8 mouse cellular contexts compared by ENCODE assay signal in the genomic region with DNA sequence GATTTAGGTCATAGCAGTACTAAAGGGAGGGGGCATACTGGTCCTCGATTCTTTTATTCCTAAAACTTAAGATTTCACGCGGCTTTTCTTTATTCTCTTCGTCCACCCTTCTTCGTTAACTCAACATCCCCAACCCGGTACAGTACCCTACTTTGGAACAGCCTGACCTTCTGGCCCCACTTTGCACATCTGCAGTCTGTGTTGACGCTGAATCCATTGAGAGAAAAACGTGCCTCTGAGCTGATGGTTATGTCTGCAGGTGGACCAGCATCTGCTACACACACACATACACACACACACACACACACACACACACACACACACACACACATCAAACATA. TPM values are rescaled to one million over a fixed set of nuclear protein-coding genes. Genes with fewer than 3 reads are reported as not detected.
DNase-seq lines count a peak whose midpoint lies in the region; ATAC-seq and TF ChIP-seq lines count a peak whose summit lies in the region.

No protein-coding gene starts in this region.

- H3K9ac ChIP-seq in heart, adult 2 months (ENCODE audit: low read depth, low read length): peak overlapping the region; percentile 66
- H3K9ac ChIP-seq in liver, embryonic 11.5 days (ENCODE audit: low read depth, low read length): peak overlapping the region; percentile 57; the same call in 1 of the 2 replicates
- H3K9ac ChIP-seq in stomach, embryonic 16.5 days (ENCODE audit: low read length): peak overlapping the region; percentile 84

- H3K4me3 ChIP-seq in heart, adult 2 months: peak overlapping the region; percentile 74
- H3K4me3 ChIP-seq in liver, embryonic 11.5 days (ENCODE audit: low read depth, low read length): peak overlapping the region; percentile 69
- peak overlapping the region; percentile 78 for H3K4me3 ChIP-seq in stomach, embryonic 16.5 days (replicated peaks; ENCODE audit: low read length)

- no peaks in the 10 kb centered on the region for H3K36me3 ChIP-seq in heart, adult 2 months (ENCODE audit: control insufficient read depth, insufficient read depth, low read length)
- no peaks in the 10 kb centered on the region for H3K36me3 ChIP-seq in liver, embryonic 11.5 days (ENCODE audit: control insufficient read depth, insufficient read depth, low read length)
- no peaks in the 10 kb centered on the region for H3K36me3 ChIP-seq in stomach, embryonic 16.5 days (ENCODE audit: control insufficient read depth, insufficient read depth, low read length)

- WGBS in heart, adult 2 months: 2% methylated on average over 8 of the region's 8 CpGs
- WGBS in liver, embryonic 11.5 days: 4% methylated on average over 8 of the region's 8 CpGs
- under 1% methylated on average over 8 of the region's 8 CpGs for WGBS in stomach, embryonic 16.5 days

- no peak for TF ChIP-seq EP300 in heart, adult 2 months (IDR thresholded peaks at IDR 0.05; ENCODE audit: insufficient read depth, low read depth, low read length)

- no peaks in the 10 kb centered on the region for H3K79me2 ChIP-seq in heart, adult 2 months (replicated peaks; ENCODE audit: control insufficient read depth, insufficient read depth, low read length)

- no peak for TF ChIP-seq POLR2A in heart, adult 2 months (IDR thresholded peaks at IDR 0.05; ENCODE audit: insufficient read depth, low read depth, low read length)

- intact Hi-C loops in heart, adult 2 months (cut with DNase I): no loop called here
- intact Hi-C loops in heart, postnatal 25 days (cut with DNase I): loop anchor here (10.0 kb wide), 1 partner anchor 300 kb away; no protein-coding TSS in a partner anchor

- H3K27me3 ChIP-seq in heart, adult 2 months (ENCODE audit: control insufficient read depth, insufficient read depth, low read length): no peaks in the 10 kb centered on the region
- H3K27me3 ChIP-seq in liver, embryonic 11.5 days (replicated peaks; ENCODE audit: control insufficient read depth, insufficient read depth, low read length): peaks cover 24% of the 10 kb centered on the region
- no peaks in the 10 kb centered on the region for H3K27me3 ChIP-seq in stomach, embryonic 16.5 days (ENCODE audit: control insufficient read depth, insufficient read depth, low read length)

- peak overlapping the region; percentile 84 for H3K4me2 ChIP-seq in liver, embryonic 11.5 days
- peak overlapping the region; percentile 76 for H3K4me2 ChIP-seq in stomach, embryonic 16.5 days (ENCODE audit: low read depth, low read length)

- H3K27ac ChIP-seq in heart, adult 2 months: peak overlapping the region; percentile 6; the same call in 1 of the 2 replicates
- H3K27ac ChIP-seq in liver, embryonic 11.5 days (ENCODE audit: low read depth, low read length): no peak overlapping the region
- H3K27ac ChIP-seq in stomach, embryonic 16.5 days (ENCODE audit: low read length): no peak overlapping the region

- no peak for ATAC-seq in liver, embryonic 11.5 days (replicated peaks; ENCODE audit: low FRiP score)
- no peak for ATAC-seq in stomach, embryonic 16.5 days (ENCODE audit: insufficient read depth, low FRiP score)

- no peaks in the 10 kb centered on the region for H3K9me3 ChIP-seq in liver, embryonic 11.5 days (ENCODE audit: control insufficient read depth, low read length)
- no peaks in the 10 kb centered on the region for H3K9me3 ChIP-seq in stomach, embryonic 16.5 days (replicated peaks; ENCODE audit: control insufficient read depth, low read length)

- no peak for TF ChIP-seq CTCF in heart, adult 2 months (IDR thresholded peaks at IDR 0.05)

- H3K4me1 ChIP-seq in heart, adult 2 months (ENCODE audit: control insufficient read depth, insufficient read depth, low read length): peaks cover 1% of the 10 kb centered on the region; the same call in 1 of the 2 replicates
- H3K4me1 ChIP-seq in liver, embryonic 11.5 days (replicated peaks; ENCODE audit: control insufficient read depth, insufficient read depth, low read length): peaks cover 3% of the 10 kb centered on the region; the same call in 1 of the 2 replicates
- no peaks in the 10 kb centered on the region; the same call in 1 of the 2 replicates for H3K4me1 ChIP-seq in stomach, embryonic 16.5 days (ENCODE audit: control insufficient read depth, insufficient read depth, low read length)

- no peak for DNase-seq in heart, adult 2 months
- DNase-seq in heart, postnatal 25 days (ENCODE audit: low spot score): no peak
- DNase-seq in retina, postnatal 7 days (ENCODE audit: low read depth, low spot score): peak; percentile 5
- no peak for DNase-seq in retina, postnatal 1 day
- no peak for DNase-seq in liver, embryonic 11.5 days (ENCODE audit: low spot score)
- no peak for DNase-seq in cerebellum, postnatal 14 days
- DNase-seq in thymus, postnatal 4 days: no peak

RNA-seq across cellular contexts. Expression of a gene that starts 1.5 kb away (rescaled TPM):
- total RNA-seq in heart, adult 2 months (2021): 1 to 10 TPM; 6.4 to 6.9 TPM
- polyA plus RNA-seq in heart, adult 2 months (2012; rRNA removed): 1.2 and 3.5 TPM in 2 replicates
- 1 to 10 TPM; 6.5 to 6.9 TPM for total RNA-seq in heart, postnatal 25 days (2021)
- 14.3 and 15.0 TPM in 2 replicates for polyA plus RNA-seq in liver, embryonic 11.5 days (2014; fragmentation: Nextera tagmentation; extraction: Ambion mirVana)
- 18.0 and 23.4 TPM in 2 replicates for polyA plus RNA-seq in stomach, embryonic 16.5 days (2015; fragmentation: Nextera tagmentation; extraction: Ambion mirVana)
